Mouse (Mus musculus): ENCODE measurements around the gene Nell2.

GRCm38 (mm10) chr15:95330926-95331325, 197.4 kb downstream of the Nell2 start:
- TF ChIP-seq CTCF (IDR thresholded peaks at IDR 0.05; ENCODE audit: insufficient read depth, low read length) (no peak), POLR2A (IDR thresholded peaks at IDR 0.05; ENCODE audit: borderline replicate concordance, extremely low read depth, low read depth, low read length) (no peak)
